Mouse (Mus musculus) kidney, postnatal 0 days (tissue): Measurements from ENCODE around the gene P2rx6. TPM values are rescaled to one million over a fixed set of nuclear protein-coding genes. Genes with fewer than 3 reads are reported as not detected.
"Not testable (repeated sequence)": the region's sequence is repeated elsewhere in the genome, so short reads cannot be mapped to it uniquely, and the experiment has no call there.

Experiments used
- ATAC-seq: fragments of 200-750 bp; cut with Nextera tagmentation; replicated peaks from 2 replicates; pipeline ENCODE4 v1.8.0; 2017; ENCODE audit warnings: low read depth, moderate number of reproducible peaks, moderate TSS enrichment, moderate library complexity; ENCODE audit not compliant: low FRiP score
- DNase-seq: peaks from one replicate; pipeline ENCODE4 v3.0.0-alpha.2; 2016; ENCODE audit warnings: low spot score
- H3K27ac ChIP-seq: fragments of 300-500 bp; sonication (generic); 2 replicates; pipeline ENCODE4 v1.5.1; 2014; ENCODE audit warnings: mild to moderate bottlenecking
- H3K27me3 ChIP-seq: fragments of 300-500 bp; sonication (generic); 2 replicates; pipeline ENCODE4 v1.6.1; 2014; ENCODE audit warnings: low read length, mixed read lengths; ENCODE audit not compliant: insufficient read depth
- H3K36me3 ChIP-seq: fragments of 300-500 bp; sonication (generic); 2 replicates; pipeline ENCODE4 v1.6.1; 2014; ENCODE audit warnings: low read length, mixed read lengths; ENCODE audit not compliant: insufficient read depth
- H3K4me1 ChIP-seq: fragments of 300-500 bp; sonication (generic); replicated peaks from 2 replicates; pipeline ENCODE4 v1.6.1; 2014; ENCODE audit warnings: antibody characterized with exemption, low read length, mixed read lengths; ENCODE audit not compliant: insufficient read depth
- H3K4me2 ChIP-seq: fragments of 300-500 bp; sonication (generic); 2 replicates; pipeline ENCODE4 v1.6.1; 2014; ENCODE audit warnings: mild to moderate bottlenecking, low read length, moderate library complexity, mixed read lengths
- H3K4me3 ChIP-seq: fragments of 300-500 bp; sonication (generic); replicated peaks from 2 replicates; pipeline ENCODE4 v1.5.1; 2014; ENCODE audit warnings: low read depth, low read length
- H3K9ac ChIP-seq: fragments of 300-500 bp; sonication (generic); 2 replicates; pipeline ENCODE4 v1.6.1; 2014; ENCODE audit warnings: low read depth, low read length
- H3K9me3 ChIP-seq: fragments of 300-500 bp; sonication (generic); replicated peaks from 2 replicates; pipeline ENCODE4 v1.6.1; 2016; ENCODE audit warnings: low read length, inconsistent platforms, mixed read lengths
- CTCF ChIP-seq: IDR thresholded peaks from 2 replicates; pipeline ENCODE4 v1.5.1; 2016; ENCODE audit warnings: antibody characterized with exemption, low read depth, mild to moderate bottlenecking, moderate library complexity
- WGBS: fragments of 180-500 bp; shearing (Covaris S2); extraction: QIAGEN DNeasy Blood & Tissue Kit; methylation state at CpG from one replicate; pipeline ENCODE4 v1.1.7; 2014; 5-methylcytosine and 5-hydroxymethylcytosine counted together
- polyA plus RNA-seq: library from polyadenylated mRNA; unstranded; fragments of >200 nt; fragmentation: Nextera tagmentation; extraction: Ambion mirVana; gene quantifications from 2 replicates; pipeline ENCODE4 v1.2.1, GENCODE M21; 2015

The P2rx6 gene
- polyA plus RNA-seq, 1 experiment from 2014 or later, result 0.62 TPM

GRCm38 (mm10) chr16:17600944-17601562 is 39.4 kb downstream of the P2rx6 start:
- no peaks in the 10 kb centered on the region for H3K4me1 ChIP-seq
- no peak overlapping the region for H3K4me3 ChIP-seq
- WGBS, result 50% methylated on average over 3 of the region's 3 CpGs
- H3K9ac ChIP-seq, result no peak overlapping the region
- peak; percentile 60 for TF ChIP-seq CTCF
- no peak overlapping the region for H3K4me2 ChIP-seq
- ATAC-seq (no peak), DNase-seq (peak; percentile 30)
- no peak overlapping the region for H3K27ac ChIP-seq
- H3K27me3 ChIP-seq, result no peaks in the 10 kb centered on the region
- H3K36me3 ChIP-seq, result no peaks in the 10 kb centered on the region
- no peaks in the 10 kb centered on the region for H3K9me3 ChIP-seq

GRCm38 (mm10) chr16:17604941-17605340 is 43.3 kb downstream of the P2rx6 start:
- WGBS, result 66% methylated on average over 4 of the region's 4 CpGs
- no peak overlapping the region for H3K4me3 ChIP-seq
- no peaks in the 10 kb centered on the region for H3K36me3 ChIP-seq
- TF ChIP-seq CTCF, result no peak
- no peak overlapping the region for H3K27ac ChIP-seq
- no peaks in the 10 kb centered on the region for H3K4me1 ChIP-seq
- DNase-seq (no peak), ATAC-seq (no peak)
- no peaks in the 10 kb centered on the region for H3K27me3 ChIP-seq
- no peak overlapping the region for H3K9ac ChIP-seq
- no peak overlapping the region for H3K4me2 ChIP-seq
- H3K9me3 ChIP-seq, result no peaks in the 10 kb centered on the region

DNA sequence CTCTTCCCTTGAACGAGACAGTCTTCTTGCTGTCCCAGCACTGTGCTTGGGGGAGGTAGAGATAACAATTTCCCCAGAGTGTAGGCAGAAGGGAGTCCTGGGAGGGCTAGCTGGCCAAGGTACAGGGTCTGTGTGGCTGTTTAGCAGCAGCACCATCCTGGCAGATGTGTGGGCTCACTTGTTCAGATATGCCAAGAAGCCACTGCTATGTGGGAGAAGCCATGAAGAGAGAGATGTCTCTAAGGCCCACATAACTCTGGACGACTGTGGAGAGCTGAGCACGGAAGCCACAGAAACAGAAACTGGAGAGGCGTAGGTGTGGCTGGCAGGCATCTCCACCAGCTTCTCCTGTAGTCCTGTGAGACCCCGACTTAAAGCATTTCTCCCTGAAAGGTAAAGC is 44.0 kb downstream of the P2rx6 start:
- WGBS, result 65% methylated on average over 5 of the region's 5 CpGs
- Histone ChIP-seq H3K4me3 (no peak overlapping the region), H3K4me2 (no peak overlapping the region), H3K9ac (no peak overlapping the region), H3K27ac (no peak overlapping the region), H3K4me1 (no peaks in the 10 kb centered on the region), H3K9me3 (no peaks in the 10 kb centered on the region), H3K27me3 (no peaks in the 10 kb centered on the region), H3K36me3 (no peaks in the 10 kb centered on the region)
- ATAC-seq (no peak), DNase-seq (no peak)
- no peak for TF ChIP-seq CTCF

DNA sequence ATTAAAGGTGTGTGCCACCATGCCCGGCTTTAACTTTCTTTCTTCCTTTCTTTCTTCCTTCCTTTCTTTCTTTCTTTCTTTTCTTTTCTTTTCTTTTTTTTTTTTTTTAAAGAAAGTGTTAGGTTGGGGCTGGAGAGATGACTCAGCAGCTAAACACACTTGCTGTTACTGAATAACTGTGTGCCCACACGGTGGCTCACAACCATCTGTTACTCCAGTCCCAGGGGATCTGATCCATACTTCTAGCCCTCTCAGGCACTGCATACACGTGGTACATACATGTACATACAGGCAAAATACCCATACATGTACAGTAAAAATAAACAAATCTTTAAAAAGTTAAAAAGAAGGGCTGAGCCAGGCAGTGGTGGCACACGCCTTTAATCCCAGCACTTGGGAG is 49.7 kb downstream of the P2rx6 start:
- H3K9ac ChIP-seq, result no peak overlapping the region
- no peak overlapping the region for H3K27ac ChIP-seq
- 61% methylated on average over 4 of the region's 4 CpGs for WGBS
- no peaks in the 10 kb centered on the region for H3K27me3 ChIP-seq
- TF ChIP-seq CTCF, result no peak
- H3K36me3 ChIP-seq, result no peaks in the 10 kb centered on the region
- H3K4me2 ChIP-seq, result no peak overlapping the region
- H3K4me3 ChIP-seq, result no peak overlapping the region
- no peak for ATAC-seq
- no peak for DNase-seq
- no peaks in the 10 kb centered on the region for H3K4me1 ChIP-seq
- H3K9me3 ChIP-seq, result no peaks in the 10 kb centered on the region

- not testable (repeated sequence) for DNase-seq, H3K9me3 ChIP-seq, H3K4me1 ChIP-seq, H3K36me3 ChIP-seq, H3K4me2 ChIP-seq, H3K27ac ChIP-seq, H3K4me3 ChIP-seq, ATAC-seq, H3K27me3 ChIP-seq, H3K9ac ChIP-seq
- peak; percentile 75 for TF ChIP-seq CTCF
- WGBS, result 94% methylated on average over 6 of the region's 6 CpGs
Observed at GRCm38 (mm10) chr16:17614740-17615139, 53.1 kb downstream of the P2rx6 start.

DNA sequence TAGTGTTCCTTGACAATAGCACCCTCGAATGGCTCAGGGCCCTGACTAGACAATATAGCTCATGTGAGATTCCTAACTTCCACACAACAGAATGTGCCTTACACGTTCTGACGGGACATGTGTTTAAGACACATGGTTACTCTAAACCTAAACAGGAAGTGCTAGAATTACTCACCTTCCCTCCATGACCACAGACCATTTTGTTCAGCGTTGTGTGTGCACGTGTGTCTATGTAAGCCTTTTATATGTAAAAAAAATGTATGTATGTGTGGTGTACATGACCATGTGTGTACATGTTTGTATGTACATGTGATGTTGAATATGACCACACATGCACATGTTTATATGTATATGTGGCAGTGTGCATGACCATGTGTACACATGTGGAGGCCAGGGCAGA is 54.5 kb downstream of the P2rx6 start:
- 80% methylated on average over 5 of the region's 5 CpGs for WGBS
- no peaks in the 10 kb centered on the region for H3K9me3 ChIP-seq

More for the DNA sequence above, 54.5 kb downstream of the P2rx6 start:
- Histone ChIP-seq H3K27me3 (no peaks in the 10 kb centered on the region), H3K4me3 (no peak overlapping the region), H3K4me2 (no peak overlapping the region), H3K36me3 (no peaks in the 10 kb centered on the region), H3K4me1 (peaks cover 9% of the 10 kb centered on the region), H3K27ac (no peak overlapping the region), H3K9ac (no peak overlapping the region)
- ATAC-seq (no peak), DNase-seq (no peak)
- TF ChIP-seq CTCF, result no peak
